Mouse (Mus musculus) embryonic fibroblast, embryonic 13.5 days (primary cell): ENCODE measurements around the gene Ampd3.

Source experiments
- CTCF ChIP-seq: IDR thresholded peaks from 2 replicates; pipeline ENCODE4 v1.5.1; 2011; ENCODE audit warnings: mild to moderate bottlenecking, control low read depth, low read length, moderate library complexity, borderline replicate concordance; ENCODE audit not compliant: insufficient read depth
- POLR2A ChIP-seq: IDR thresholded peaks from 2 replicates; pipeline ENCODE4 v1.6.1; 2011; ENCODE audit warnings: low read depth, mild to moderate bottlenecking, control low read depth, low read length, moderate library complexity

DNA sequence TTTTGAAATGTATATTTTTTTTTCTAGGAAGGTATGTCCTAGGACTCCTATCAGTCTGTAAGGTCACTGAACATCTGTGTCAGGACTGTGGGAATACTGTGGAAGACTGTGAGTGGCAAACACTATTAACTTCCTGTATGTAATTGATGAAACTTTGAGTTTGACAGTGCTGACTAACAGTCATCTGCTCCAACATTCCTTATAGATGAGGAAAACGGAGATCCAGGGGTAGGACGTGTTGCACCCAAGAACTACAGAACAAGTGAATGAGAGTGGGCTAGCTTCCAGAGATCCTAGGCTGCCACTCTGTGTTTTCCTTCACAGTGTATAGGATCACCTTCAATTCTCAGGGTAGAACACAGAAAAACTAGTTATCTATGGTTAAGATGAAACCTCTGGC lies 79.3 kb downstream of the Ampd3 start:
- TF ChIP-seq CTCF, result no peak
- TF ChIP-seq POLR2A, result no peak
